Mouse (Mus musculus) duodenum, adult 2 months (tissue): ENCODE data around the gene Drp2. TPM values are rescaled to one million over a fixed set of nuclear protein-coding genes. Genes with fewer than 3 reads are reported as not detected.

Experiments used
- polyA plus RNA-seq: library from polyadenylated mRNA; depleted of rRNA; stranded (reverse); fragments of >200 nt; gene quantifications from 2 replicates; pipeline ENCODE4 v1.2.3, GENCODE M21; 2012; ENCODE audit warnings: low replicate concordance; rRNA removed

Drp2 gene
- 0.06 and 0.29 TPM in 2 replicates for polyA plus RNA-seq

GRCm38 (mm10) chrX:134403863-134404583 is at the start of gene Drp2:
Gene Drp2, plus strand, starts transcription at chrX:134404551.

GRCm38 (mm10) chrX:134476290-134476689 is 71.9 kb downstream of the Drp2 start, which contains the start of gene Taf7l:
Gene Taf7l, minus strand, starts transcription at chrX:134476490.

Other genes with a start within 250 kb of the Drp2 start
- 0.09 and 0.13 TPM in 2 replicates for gene Xkrx, start 242.5 kb upstream of the Drp2 start, polyA plus RNA-seq
- gene Arl13a, start 217.1 kb upstream of the Drp2 start, polyA plus RNA-seq, result not detected in 2 replicates
- gene Nox1, start 182.6 kb upstream of the Drp2 start, polyA plus RNA-seq, result 0.14 and 0.30 TPM in 2 replicates
- gene Trmt2b, start 127.6 kb upstream of the Drp2 start, polyA plus RNA-seq, result 2.3 and 3.6 TPM in 2 replicates
- gene Tmem35a, start 109.3 kb upstream of the Drp2 start, polyA plus RNA-seq, result 0.14 and 0.90 TPM in 2 replicates
- gene Cenpi, start 96.5 kb upstream of the Drp2 start, polyA plus RNA-seq, result 0.20 and 0.39 TPM in 2 replicates
- gene Taf7l, start 71.9 kb downstream of the Drp2 start, polyA plus RNA-seq, result not detected in 2 replicates
- gene Timm8a1, start 137.3 kb downstream of the Drp2 start, polyA plus RNA-seq, result 0.20 and 0.37 TPM in 2 replicates
- 0.06 and 0.24 TPM in 2 replicates for gene Btk, start 179.0 kb downstream of the Drp2 start, polyA plus RNA-seq
- gene Rpl36a, start 181.1 kb downstream of the Drp2 start, polyA plus RNA-seq, result 8.7 and 12.2 TPM in 2 replicates
- 0.53 and 1.1 TPM in 2 replicates for gene Gla, start 196.6 kb downstream of the Drp2 start, polyA plus RNA-seq
- 1.7 and 1.8 TPM in 2 replicates for gene Hnrnph2, start 196.6 kb downstream of the Drp2 start, polyA plus RNA-seq